Mouse (Mus musculus) kidney, postnatal 0 days (tissue): ENCODE measurements around the gene Ttyh2. TPM values are rescaled to one million over a fixed set of nuclear protein-coding genes. Genes with fewer than 3 reads are reported as not detected.

Experiments used
- ATAC-seq: fragments of 200-750 bp; cut with Nextera tagmentation; replicated peaks from 2 replicates; pipeline ENCODE4 v1.8.0; 2017; ENCODE audit warnings: low read depth, moderate number of reproducible peaks, moderate TSS enrichment, moderate library complexity; ENCODE audit not compliant: low FRiP score
- DNase-seq: peaks from one replicate; pipeline ENCODE4 v3.0.0-alpha.2; 2016; ENCODE audit warnings: low spot score
- H3K27ac ChIP-seq: fragments of 300-500 bp; sonication (generic); 2 replicates; pipeline ENCODE4 v1.5.1; 2014; ENCODE audit warnings: mild to moderate bottlenecking
- H3K27me3 ChIP-seq: fragments of 300-500 bp; sonication (generic); 2 replicates; pipeline ENCODE4 v1.6.1; 2014; ENCODE audit warnings: low read length, mixed read lengths; ENCODE audit not compliant: insufficient read depth
- H3K36me3 ChIP-seq: fragments of 300-500 bp; sonication (generic); 2 replicates; pipeline ENCODE4 v1.6.1; 2014; ENCODE audit warnings: low read length, mixed read lengths; ENCODE audit not compliant: insufficient read depth
- H3K4me1 ChIP-seq: fragments of 300-500 bp; sonication (generic); replicated peaks from 2 replicates; pipeline ENCODE4 v1.6.1; 2014; ENCODE audit warnings: antibody characterized with exemption, low read length, mixed read lengths; ENCODE audit not compliant: insufficient read depth
- H3K4me2 ChIP-seq: fragments of 300-500 bp; sonication (generic); 2 replicates; pipeline ENCODE4 v1.6.1; 2014; ENCODE audit warnings: mild to moderate bottlenecking, low read length, moderate library complexity, mixed read lengths
- H3K4me3 ChIP-seq: fragments of 300-500 bp; sonication (generic); replicated peaks from 2 replicates; pipeline ENCODE4 v1.5.1; 2014; ENCODE audit warnings: low read depth, low read length
- H3K9ac ChIP-seq: fragments of 300-500 bp; sonication (generic); 2 replicates; pipeline ENCODE4 v1.6.1; 2014; ENCODE audit warnings: low read depth, low read length
- H3K9me3 ChIP-seq: fragments of 300-500 bp; sonication (generic); replicated peaks from 2 replicates; pipeline ENCODE4 v1.6.1; 2016; ENCODE audit warnings: low read length, inconsistent platforms, mixed read lengths
- CTCF ChIP-seq: IDR thresholded peaks from 2 replicates; pipeline ENCODE4 v1.5.1; 2016; ENCODE audit warnings: antibody characterized with exemption, low read depth, mild to moderate bottlenecking, moderate library complexity
- WGBS: fragments of 180-500 bp; shearing (Covaris S2); extraction: QIAGEN DNeasy Blood & Tissue Kit; methylation state at CpG from one replicate; pipeline ENCODE4 v1.1.7; 2014; 5-methylcytosine and 5-hydroxymethylcytosine counted together
- polyA plus RNA-seq: library from polyadenylated mRNA; unstranded; fragments of >200 nt; fragmentation: Nextera tagmentation; extraction: Ambion mirVana; gene quantifications from 2 replicates; pipeline ENCODE4 v1.2.1, GENCODE M21; 2015

Ttyh2 gene
- polyA plus RNA-seq, 1 experiment from 2014 or later: 22.6 TPM

- Histone ChIP-seq H3K9me3 (no peaks in the 10 kb centered on the region), H3K36me3 (no peaks in the 10 kb centered on the region), H3K9ac (no peak overlapping the region), H3K4me1 (0 out of 2 replicates have a peak, but pooled peaks cover 4% of the 10 kb centered on the region), H3K27me3 (no peaks in the 10 kb centered on the region), H3K4me2 (no peak overlapping the region), H3K27ac (no peak overlapping the region), H3K4me3 (no peak overlapping the region)
- WGBS: 54% methylated on average over 5 of the region's 5 CpGs
- ATAC-seq: no peak
- no peak for TF ChIP-seq CTCF
- DNase-seq: no peak
These were observed 53.1 kb downstream of the Ttyh2 start for GRCm38 (mm10) chr11:114728333-114728732.

DNA sequence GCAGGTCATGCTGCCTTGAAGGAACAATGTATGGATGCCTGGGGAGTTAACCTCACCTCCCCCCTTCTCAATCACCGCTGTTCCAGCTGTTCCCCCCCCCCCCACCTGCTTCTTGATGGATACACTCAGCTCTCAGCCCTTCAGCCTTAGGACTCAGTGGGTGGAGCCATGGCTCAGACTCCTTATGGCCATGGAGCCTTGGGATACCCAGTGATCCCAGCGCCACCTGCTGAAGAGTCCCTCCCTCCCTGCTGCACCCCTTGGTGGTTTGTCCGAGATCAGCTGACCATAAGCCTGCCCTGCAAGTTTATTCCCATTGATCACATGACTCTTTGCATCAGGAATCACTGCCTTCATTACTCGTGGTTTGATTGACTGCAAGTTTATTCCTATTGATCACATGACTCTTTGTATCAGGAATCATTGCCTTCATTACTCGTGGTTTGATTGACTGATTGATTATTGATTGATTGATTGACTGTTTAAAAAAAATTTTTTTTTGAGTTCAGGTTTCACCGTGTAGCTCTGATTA is 54.7 kb downstream of the Ttyh2 start:
- Histone ChIP-seq H3K4me3 (no peak overlapping the region), H3K9me3 (no peaks in the 10 kb centered on the region), H3K27me3 (no peaks in the 10 kb centered on the region), H3K36me3 (no peaks in the 10 kb centered on the region), H3K4me1 (0 out of 2 replicates have a peak, but pooled peaks cover 4% of the 10 kb centered on the region), H3K27ac (no peak overlapping the region), H3K4me2 (no peak overlapping the region), H3K9ac (no peak overlapping the region)
- TF ChIP-seq CTCF: peak; percentile 19; the same call in 1 of the 2 replicates
- DNase-seq (no peak), ATAC-seq (no peak)
- WGBS: 48% methylated on average over 6 of the region's 6 CpGs

DNA sequence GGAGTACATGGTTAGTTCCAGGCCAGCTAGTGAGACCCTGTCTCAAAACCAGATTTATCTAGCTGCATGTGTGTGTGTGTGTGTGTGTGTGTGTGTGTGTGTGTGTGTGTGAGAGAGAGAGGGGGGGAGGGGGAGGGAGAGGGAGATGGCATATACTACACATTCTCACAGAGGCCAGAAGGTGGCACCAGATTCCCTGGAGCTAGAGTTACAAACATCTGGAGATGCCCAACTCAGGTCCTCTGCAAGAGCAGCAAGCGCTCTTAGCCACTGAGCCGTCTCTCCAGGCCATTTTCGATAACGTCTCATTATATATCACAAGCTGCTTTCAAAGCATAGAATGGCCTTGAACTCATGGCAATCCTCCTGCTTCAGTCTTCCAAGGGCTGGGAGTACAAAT is 56.5 kb downstream of the Ttyh2 start:
- H3K9ac ChIP-seq: no peak overlapping the region
- DNase-seq: no peak
- 0 out of 2 replicates have a peak, but pooled peaks cover 4% of the 10 kb centered on the region for H3K4me1 ChIP-seq
- H3K27ac ChIP-seq: no peak overlapping the region
- H3K9me3 ChIP-seq: no peaks in the 10 kb centered on the region
- no peak overlapping the region for H3K4me3 ChIP-seq
- H3K36me3 ChIP-seq: no peaks in the 10 kb centered on the region
- no peak for ATAC-seq
- H3K27me3 ChIP-seq: no peaks in the 10 kb centered on the region
- 68% methylated on average over 4 of the region's 4 CpGs for WGBS
- 0 out of 2 replicates have a peak, but pooled peaks have one; percentile 9 for TF ChIP-seq CTCF
- no peak overlapping the region for H3K4me2 ChIP-seq

GRCm38 (mm10) chr11:114732890-114733289 is 57.7 kb downstream of the Ttyh2 start:
- Histone ChIP-seq H3K36me3 (no peaks in the 10 kb centered on the region), H3K9ac (no peak overlapping the region), H3K4me1 (no peaks in the 10 kb centered on the region), H3K9me3 (no peaks in the 10 kb centered on the region), H3K4me2 (no peak overlapping the region), H3K4me3 (no peak overlapping the region), H3K27me3 (no peaks in the 10 kb centered on the region), H3K27ac (no peak overlapping the region)
- ATAC-seq (no peak), DNase-seq (no peak)
- WGBS: 79% methylated on average over 22 of the region's 22 CpGs
- no peak for TF ChIP-seq CTCF

GRCm38 (mm10) chr11:114736111-114736510 is 60.9 kb downstream of the Ttyh2 start:
- no peaks in the 10 kb centered on the region for H3K27me3 ChIP-seq
- ATAC-seq: no peak
- 78% methylated on average over 2 of the region's 2 CpGs for WGBS

DNA sequence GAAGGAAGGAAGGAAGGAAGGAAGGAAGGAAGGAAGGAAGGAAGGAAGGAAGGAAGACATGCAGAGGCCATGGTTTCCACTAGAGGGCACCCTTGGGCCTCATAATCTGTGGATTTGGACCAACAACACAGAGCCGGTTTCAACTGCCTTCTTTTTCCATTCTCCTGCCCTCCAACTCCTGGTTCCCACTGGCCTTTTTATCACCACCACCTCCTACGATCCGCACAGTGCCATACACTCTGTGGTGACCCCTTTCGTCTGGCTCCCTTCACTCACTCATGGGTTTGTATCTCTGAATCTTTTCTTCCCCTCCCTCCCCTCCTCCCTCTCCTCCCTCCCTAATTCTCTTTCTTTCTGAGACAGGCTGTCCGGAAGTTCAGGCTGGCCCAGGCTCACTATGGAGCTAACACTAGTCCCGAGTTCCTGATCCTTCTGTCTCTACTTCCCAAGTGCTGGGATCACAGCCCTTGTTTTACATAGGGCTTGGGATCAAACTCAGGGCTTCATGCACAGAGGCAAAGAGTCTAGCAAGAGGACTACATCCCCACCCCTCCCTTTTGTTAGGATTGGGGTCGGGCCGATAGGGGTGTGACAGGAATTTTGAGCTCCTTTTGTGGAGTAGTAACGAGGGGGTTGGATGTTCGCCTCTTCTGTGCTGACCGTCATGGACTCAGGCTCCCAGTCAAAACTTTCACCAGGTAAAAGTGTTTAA is 61.8 kb downstream of the Ttyh2 start:
- ATAC-seq: no peak
- peak; percentile 77 for DNase-seq

More at GRCm38 (mm10) chr11:114736111-114736510, 60.9 kb downstream of the Ttyh2 start:
- peak; percentile 25; the same call in 1 of the 2 replicates for TF ChIP-seq CTCF
- Histone ChIP-seq H3K27ac (no peak overlapping the region), H3K4me2 (no peak overlapping the region), H3K36me3 (no peaks in the 10 kb centered on the region), H3K4me3 (no peak overlapping the region), H3K4me1 (0 out of 2 replicates have a peak, but pooled peaks cover 7% of the 10 kb centered on the region), H3K9ac (no peak overlapping the region), H3K9me3 (no peaks in the 10 kb centered on the region)
- no peak for DNase-seq

More for the DNA sequence above, 61.8 kb downstream of the Ttyh2 start:
- peak overlapping the region; percentile 27; the same call in 1 of the 2 replicates for H3K9ac ChIP-seq
- no peaks in the 10 kb centered on the region for H3K36me3 ChIP-seq
- WGBS: 35% methylated on average over 11 of the region's 11 CpGs
- H3K27me3 ChIP-seq: no peaks in the 10 kb centered on the region
- H3K4me2 ChIP-seq: no peak overlapping the region
- H3K9me3 ChIP-seq: no peaks in the 10 kb centered on the region
- H3K27ac ChIP-seq: no peak overlapping the region
- H3K4me3 ChIP-seq: no peak overlapping the region
- H3K4me1 ChIP-seq: 0 out of 2 replicates have a peak, but pooled peaks cover 7% of the 10 kb centered on the region
- TF ChIP-seq CTCF: peak; percentile 79
